Mouse (Mus musculus) cerebral cortex, adult 2 months (tissue): ENCODE data around the gene Nek6.

Experiments
- WGBS: fragments of 180-500 bp; shearing (Covaris S2); methylation state at CpG from one replicate; pipeline ENCODE4 v1.1.7; 2018; 5-methylcytosine and 5-hydroxymethylcytosine counted together

The Nek6 gene

DNA sequence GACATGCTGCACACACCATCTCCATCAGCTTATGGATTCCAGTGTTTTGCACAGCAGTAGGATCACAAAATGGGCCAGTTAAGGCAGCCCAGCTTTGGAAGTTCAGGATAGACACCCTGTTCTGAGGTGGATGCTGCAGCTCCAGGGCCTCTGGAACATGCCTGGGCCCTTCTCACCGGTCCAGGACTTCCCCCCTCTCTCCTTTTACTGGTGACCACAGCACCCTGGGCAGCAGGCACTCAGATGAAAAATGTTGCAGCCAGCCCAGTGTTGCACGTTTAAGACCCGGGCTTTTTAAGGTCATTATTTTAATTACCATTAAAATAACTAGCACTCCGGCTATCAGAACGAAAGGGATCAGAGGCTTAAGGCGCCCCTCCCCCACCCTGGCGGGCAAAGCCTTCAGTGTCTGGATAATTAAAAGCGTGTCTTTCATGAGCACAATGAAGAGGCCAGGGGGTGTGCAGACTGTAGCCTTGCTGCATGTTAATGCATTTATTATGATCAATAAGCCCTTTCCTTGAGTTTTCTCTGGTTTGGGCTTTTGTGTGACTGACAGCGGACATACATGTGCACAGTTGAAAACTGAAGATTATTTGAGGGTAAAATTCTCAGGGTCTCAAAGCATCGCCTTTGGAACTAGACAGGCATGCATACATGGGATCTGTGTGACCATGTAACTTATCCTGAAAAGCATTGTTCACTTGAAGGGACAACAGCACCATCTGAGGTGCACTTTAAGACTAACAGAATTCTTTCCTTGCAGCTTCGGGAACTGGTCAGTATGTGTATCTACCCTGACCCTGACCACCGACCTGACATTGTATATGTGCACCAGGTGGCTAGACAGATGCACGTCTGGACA is 73.3 kb downstream of the Nek6 start:
- 52% methylated on average over 13 of the region's 13 CpGs for WGBS

DNA sequence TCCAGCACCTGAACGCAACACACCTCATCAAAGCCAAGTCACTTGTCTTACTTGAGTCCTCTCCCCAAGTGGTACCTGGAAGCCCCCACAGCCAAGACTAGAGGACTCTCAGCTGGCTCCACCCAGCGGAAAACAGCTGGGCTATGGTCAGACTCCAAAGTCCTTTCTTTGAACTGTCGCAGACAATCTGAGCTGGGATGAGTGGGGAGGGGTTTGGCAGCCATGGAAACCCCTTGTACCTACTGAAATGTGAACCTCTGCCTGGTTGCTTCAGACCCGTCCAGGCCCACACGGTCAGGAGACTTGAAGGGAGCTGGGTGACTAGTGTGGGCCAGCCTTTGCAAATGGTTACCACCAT is 73.9 kb downstream of the Nek6 start:
- 73% methylated on average over 5 of the region's 5 CpGs for WGBS

DNA sequence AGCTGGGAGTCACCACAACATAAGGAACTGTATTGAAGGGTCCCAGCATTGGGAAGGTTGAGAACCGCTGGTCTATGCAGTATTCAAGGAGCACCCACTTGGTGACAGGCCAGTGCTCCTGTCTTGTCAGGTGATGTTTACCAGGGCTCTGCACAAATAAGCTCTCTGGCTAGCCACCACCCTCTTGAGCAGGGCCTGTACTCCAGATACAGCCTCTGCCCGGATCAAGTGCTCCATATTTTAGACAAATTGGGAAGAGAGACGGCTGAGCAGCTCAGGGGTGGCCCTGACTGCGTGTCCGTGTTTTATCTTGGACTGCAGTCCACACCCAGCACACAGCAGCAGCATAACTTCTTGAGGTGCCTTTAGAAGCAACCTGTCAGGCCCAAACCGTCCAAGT is 75.3 kb downstream of the Nek6 start:
- 72% methylated on average over 6 of the region's 6 CpGs for WGBS

DNA sequence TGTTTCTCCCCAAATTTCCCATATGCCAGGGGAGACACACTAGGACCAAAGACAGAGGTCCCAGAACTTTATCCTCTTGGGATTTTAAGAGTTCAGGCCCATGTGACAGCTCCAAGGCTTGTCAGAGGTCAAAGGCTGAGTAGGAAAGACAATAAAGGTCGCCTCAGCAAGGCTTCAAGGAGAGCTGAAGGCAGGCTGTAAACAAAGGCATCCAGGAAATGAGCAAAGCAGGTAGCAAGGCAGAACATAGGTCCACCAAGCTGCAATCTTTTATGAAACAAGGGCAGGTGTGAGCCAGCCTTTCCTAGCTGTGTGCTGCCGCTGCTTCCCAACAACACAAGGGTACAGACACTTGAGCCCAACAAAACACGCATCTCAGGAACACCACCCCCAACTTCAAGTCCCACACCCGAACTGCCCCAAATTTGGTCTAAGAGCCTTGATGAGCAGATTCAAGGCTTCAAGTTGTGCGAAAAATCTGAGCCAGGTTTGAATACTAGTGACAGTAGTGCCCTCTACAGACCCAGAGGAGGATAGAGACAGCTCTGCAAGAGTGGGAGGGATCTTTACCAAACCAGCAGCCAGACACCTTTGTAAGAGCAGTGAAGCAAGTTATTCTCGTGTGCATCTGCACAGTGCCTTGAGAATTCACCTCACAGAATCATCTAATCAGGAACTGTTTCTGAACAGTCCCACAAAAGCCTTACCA is 80.5 kb downstream of the Nek6 start:
- WGBS, result 35% methylated on average over 6 of the region's 6 CpGs

DNA sequence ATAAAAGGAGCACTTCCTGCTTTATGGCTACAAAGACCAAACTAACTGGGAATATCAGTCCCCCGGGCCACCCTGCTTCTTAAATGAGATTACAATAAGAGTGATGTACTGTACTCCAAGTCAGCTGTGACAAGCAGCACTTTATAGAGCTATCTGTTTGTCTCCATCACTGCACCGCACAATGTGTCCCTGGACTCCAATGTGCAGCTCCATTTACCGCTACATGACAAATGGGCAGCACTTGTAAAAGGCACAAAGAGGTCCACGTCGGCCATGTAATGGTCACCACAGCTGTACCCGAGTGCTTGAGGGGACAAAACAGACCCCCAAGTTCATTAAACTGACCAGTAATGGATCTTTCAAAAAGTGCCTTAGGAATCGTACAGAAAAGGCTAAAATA is 83.4 kb downstream of the Nek6 start:
- WGBS, result 70% methylated on average over 7 of the region's 7 CpGs

DNA sequence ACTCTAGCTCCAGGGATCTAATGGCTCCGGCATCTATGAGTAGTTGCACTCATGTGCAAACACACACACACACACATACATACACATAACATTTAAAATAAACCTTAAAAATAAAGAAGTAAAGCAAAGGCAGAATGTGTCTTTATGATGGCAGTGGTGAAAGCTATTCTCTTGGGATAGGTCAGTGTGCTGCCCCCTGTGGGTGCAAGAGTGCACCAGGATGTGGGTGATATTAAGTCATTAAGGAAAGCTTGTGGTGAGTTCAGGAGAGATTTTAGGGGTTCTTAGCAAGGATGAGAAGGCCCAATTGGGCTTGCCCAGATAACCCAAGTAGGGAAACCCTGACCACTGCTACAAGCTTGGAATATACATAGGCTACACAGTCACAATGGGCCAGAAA is 86.5 kb downstream of the Nek6 start:
- WGBS, result 100% methylated on average over 1 of the region's 1 CpGs

DNA sequence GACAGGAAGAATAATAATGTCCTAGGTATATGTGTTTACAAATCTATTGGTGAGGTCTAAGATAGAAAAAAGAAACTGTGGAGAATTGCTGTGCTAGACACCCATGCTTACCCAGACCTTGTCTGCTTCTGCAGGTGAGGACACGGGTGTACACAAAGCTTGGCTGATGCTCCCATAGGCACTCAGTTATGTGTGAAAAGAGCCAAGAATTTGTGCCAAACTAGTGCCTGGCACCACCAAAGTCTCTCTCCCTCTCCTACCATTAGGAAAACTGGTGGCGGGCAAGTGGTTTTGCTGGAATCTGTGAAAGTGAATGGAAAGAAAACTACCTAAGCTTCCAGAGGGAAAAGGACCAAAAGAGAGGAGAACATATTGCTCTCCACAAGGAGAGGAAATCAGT is 87.0 kb downstream of the Nek6 start:
- WGBS, result 58% methylated on average over 2 of the region's 2 CpGs

DNA sequence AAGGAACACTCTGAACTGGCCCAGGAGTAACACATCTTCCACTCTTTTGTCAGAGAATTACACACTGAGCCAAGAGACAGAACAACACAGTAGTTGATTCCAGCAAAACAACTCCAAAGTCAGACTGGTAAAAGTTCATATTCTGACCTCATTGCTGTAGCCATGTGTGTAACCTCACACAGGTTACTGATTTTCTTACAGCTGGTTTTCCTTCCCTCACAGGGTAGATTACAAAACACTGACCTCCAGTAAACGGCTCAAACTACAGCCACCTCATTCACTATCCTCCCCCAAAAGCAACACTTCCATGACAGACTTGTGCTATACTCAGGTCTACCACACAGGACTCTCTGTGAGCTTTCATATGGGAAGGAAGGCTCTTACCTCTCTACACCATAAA is 96.3 kb downstream of the Nek6 start:
- 72% methylated on average over 1 of the region's 1 CpGs for WGBS

GRCm38 (mm10) chr2:38608831-38609309 is 97.4 kb downstream of the Nek6 start:
- WGBS, result 37% methylated on average over 5 of the region's 5 CpGs

GRCm38 (mm10) chr2:38609310-38609709 is 97.9 kb downstream of the Nek6 start:
- 54% methylated on average over 11 of the region's 11 CpGs for WGBS

DNA sequence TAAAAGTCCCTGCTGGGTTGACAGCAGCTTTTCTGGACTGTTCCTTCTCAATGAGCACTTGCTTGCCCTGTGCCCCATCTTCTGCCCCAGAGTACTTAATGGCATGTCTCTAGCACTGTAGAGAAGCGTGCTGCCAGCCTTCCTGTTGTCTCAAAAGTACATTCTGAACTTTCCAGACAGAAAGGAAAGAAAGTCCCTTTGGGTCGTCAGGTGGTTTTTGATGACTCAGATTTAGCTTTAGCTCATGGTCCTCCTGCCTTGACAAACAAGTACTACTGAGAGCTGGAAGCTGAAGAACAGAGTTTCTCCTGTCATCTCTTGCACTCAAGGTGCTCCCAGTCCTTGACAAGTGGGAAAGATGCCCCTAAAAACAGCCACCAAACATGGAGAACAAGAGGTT is 98.7 kb downstream of the Nek6 start:
- WGBS, result 88% methylated on average over 2 of the region's 2 CpGs

DNA sequence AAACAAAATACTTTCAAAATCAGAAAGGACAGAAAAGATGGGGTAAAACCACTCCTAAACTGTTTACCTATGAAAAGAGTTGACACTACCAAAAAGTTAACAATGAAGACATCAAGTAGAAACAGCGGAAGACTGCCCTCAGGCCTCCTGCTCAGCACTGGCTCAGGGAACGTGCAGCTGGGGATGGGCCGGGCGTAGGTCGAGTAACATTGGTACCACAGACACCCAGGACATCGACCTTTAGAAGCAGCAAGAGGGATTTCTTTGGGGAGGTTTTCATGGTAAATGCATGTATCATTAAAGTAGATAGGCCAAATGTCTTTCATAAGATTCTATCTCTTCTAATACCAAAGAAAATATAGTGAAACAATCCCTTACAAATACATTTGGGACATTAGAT is 101.2 kb downstream of the Nek6 start:
- WGBS, result 95% methylated on average over 6 of the region's 6 CpGs

DNA sequence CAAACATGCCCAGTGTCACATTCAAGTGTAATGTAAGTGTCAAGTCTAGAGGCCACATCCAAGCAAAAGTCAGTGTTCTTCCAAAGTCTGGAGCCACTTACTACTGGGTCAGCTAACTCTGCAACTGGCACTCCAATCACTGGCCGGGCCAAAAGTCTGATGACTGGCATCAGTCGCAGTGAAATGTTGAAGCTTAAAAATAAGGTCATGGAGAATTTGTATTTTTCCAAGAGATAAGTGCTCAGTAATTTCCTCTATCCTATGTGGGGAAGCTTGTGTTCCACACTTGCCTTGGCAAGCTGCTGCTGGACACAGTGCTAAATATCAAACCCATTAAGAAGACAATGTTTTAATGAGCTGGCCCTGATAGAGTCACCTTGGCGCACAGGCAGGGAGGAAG is 102.1 kb downstream of the Nek6 start:
- WGBS, result 81% methylated on average over 3 of the region's 3 CpGs

GRCm38 (mm10) chr2:38614437-38614836 is 103.0 kb downstream of the Nek6 start:
- 62% methylated on average over 6 of the region's 6 CpGs for WGBS

GRCm38 (mm10) chr2:38616072-38616471 is 104.6 kb downstream of the Nek6 start:
- WGBS, result 24% methylated on average over 4 of the region's 4 CpGs

DNA sequence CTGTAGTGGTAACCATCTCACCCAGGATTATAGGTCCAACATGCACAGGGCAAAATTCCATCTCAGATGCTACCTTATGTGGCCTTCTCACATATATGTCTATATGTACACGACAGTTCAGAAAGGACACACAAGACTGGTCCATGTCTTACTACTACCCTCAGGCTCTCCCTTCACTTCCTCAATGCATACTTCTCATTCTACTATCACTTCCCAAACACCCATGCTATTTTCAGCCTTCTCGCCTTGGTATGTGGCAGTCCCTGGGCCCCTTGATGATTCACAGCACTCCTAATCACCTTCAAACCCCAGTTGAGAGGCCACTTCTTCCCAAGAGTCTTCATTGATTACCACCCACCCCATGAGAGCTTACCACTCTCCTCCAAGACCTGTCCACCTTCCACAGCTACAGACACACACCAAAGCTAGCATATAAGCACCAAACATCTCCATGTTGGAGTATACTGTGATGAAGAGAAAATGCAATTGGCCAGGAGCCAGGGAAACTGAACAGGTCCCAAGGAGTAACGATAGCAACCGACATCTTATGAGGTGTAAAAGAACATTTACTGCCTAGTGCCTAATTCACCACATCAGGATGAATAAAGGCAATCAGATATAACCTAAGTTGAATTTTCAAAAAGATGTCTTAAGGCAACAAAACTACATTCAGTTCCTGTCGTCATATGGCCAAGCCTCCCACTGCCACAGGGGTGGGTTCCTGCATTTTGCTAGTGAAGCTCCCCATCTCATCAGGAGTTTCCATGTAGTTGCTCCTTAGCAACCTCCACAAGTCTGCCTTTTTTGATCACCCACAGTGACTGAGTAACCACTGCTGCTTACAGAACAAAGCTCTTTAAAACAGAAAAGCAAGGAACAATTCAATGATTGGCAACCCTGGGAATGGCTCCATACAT is 105.8 kb downstream of the Nek6 start:
- 65% methylated on average over 5 of the region's 5 CpGs for WGBS

DNA sequence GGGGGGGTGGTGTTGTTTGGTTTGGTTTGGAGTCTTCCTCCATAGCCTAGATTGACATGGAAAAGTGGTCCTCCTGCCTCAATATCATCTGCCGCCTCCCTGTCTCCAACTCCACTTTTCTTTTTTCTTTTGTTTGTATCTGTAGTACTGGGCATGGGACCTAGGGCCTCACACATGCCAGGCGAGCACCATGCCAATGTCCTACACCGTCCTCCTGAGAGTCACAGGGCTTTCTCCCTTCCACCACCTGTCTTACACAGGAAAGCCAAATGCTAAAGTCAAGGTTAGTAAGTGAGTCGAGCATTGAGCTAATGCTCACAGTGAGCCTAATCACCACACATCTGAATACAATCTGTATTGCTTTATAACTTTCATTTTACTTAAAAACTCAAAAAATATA is 108.3 kb downstream of the Nek6 start:
- 83% methylated on average over 4 of the region's 4 CpGs for WGBS

GRCm38 (mm10) chr2:38621076-38621475 is 109.6 kb downstream of the Nek6 start:
- WGBS, result 77% methylated on average over 4 of the region's 4 CpGs

DNA sequence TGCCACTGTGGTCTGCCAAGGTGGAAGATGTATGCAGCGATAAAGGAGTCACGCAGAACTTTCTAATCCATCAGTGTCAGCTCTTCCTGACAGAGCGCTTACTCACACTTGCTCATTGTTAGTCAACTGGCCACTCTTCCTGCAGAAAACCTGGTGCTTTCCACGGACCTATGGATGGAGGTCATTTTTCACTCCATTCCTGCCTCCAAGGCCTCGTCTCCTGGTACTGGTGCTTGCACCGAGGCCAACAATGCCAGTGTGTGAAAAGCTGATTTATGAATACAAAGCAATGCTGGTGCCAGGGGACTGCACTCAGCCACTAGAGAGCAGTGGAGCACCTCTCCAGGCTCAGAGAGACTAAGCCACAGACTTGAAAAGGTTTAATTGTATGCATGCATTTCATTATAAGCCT is 110.2 kb downstream of the Nek6 start:
- 45% methylated on average over 6 of the region's 6 CpGs for whole genome bisulfite sequencing

DNA sequence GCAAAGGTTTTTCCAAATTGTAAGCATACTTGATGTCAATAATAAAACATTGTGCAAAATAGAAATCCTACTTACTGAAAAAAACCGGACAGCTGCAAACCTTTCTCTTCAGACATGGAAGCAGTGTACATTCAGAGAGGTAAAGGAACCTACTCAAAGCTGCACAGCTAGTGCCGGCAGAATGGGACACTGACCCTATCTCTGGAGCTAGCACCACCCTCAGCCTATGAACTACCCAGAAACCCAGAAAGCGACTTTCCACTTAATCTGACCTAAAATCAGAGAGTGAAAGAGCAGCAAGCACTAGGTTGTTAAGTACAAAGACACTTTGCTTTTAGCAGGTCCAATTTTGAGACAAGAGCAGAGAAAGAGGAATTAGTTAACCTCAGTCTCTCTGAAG is 112.0 kb downstream of the Nek6 start:
- WGBS, result 85% methylated on average over 3 of the region's 3 CpGs

DNA sequence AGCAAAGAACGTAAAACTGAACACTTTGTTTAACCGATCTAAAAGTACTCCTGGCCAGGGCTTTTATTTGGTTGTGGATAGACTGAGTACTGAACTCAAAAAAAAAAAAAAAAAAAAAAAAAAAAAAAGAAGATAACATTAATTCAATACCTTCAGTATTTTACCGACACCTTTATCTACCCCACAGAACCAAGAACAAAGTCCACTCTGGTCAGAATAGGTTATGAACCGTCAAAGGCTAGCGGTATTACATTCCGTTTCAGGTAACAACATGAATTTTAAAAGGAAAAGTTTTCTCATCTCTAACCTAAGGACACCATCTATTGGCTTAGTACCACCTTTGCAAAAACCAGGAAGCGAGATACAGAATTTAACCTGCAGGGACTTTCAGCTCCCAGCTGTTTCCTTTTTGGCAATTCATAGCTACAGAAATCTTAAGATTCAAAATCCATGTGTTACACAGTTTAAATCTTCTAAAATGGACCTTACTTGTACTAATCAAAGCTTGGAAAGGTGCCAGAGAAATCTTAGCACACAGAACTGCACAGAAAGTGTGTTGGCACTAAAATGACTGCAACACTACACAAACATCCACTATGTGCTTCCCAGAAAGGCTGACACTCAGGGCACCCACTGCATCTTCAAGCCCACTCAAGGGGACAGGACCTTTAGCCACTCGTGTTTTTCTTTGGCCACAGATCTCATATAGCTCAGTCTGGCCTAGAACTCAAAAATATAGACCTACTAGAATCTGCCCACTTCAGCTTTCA is 112.6 kb downstream of the Nek6 start:
- 87% methylated on average over 8 of the region's 8 CpGs for WGBS
